Mouse (Mus musculus) forebrain, embryonic 16.5 days (tissue): ENCODE measurements at regions not wholly inside any gene's neighbourhood (a gene's known extent, or its start where the extent isn't known, plus 50 kb on each side); places are given as distances from the start of the nearest gene placed in this dataset.

Source experiments
- ATAC-seq: fragments of 200-750 bp; cut with Nextera tagmentation; 2 replicates; pipeline ENCODE4 v1.8.0; 2017; ENCODE audit warnings: mild to moderate bottlenecking, moderate library complexity
- H3K27ac ChIP-seq: fragments of 300-500 bp; sonication (generic); 2 replicates; pipeline ENCODE4 v1.5.1; 2014; ENCODE audit warnings: low read length, control low read depth
- H3K27me3 ChIP-seq: fragments of 300-500 bp; sonication (generic); replicated peaks from 2 replicates; pipeline ENCODE4 v1.6.1; 2014; ENCODE audit warnings: low read length; ENCODE audit not compliant: control insufficient read depth, insufficient read depth
- H3K36me3 ChIP-seq: fragments of 300-500 bp; sonication (generic); 2 replicates; pipeline ENCODE4 v1.6.1; 2014; ENCODE audit not compliant: control insufficient read depth, insufficient read depth
- H3K4me1 ChIP-seq: fragments of 300-500 bp; sonication (generic); replicated peaks from 2 replicates; pipeline ENCODE4 v1.6.1; 2014; ENCODE audit warnings: low read length; ENCODE audit not compliant: control insufficient read depth, insufficient read depth
- H3K4me2 ChIP-seq: fragments of 300-500 bp; sonication (generic); 2 replicates; pipeline ENCODE4 v1.6.1; 2014; ENCODE audit warnings: mild to moderate bottlenecking, low read length, control low read depth
- H3K4me3 ChIP-seq: fragments of 300-500 bp; sonication (generic); replicated peaks from 2 replicates; pipeline ENCODE4 v1.5.1; 2014; ENCODE audit warnings: mild to moderate bottlenecking, low read length, control low read depth
- H3K9ac ChIP-seq: fragments of 300-500 bp; sonication (generic); replicated peaks from 2 replicates; pipeline ENCODE4 v1.6.1; 2014; ENCODE audit warnings: low read depth, low read length, control low read depth
- H3K9me3 ChIP-seq: fragments of 300-500 bp; sonication (generic); 2 replicates; pipeline ENCODE4 v1.6.1; 2016; ENCODE audit warnings: low read length; ENCODE audit not compliant: control insufficient read depth
- WGBS: fragments of 180-500 bp; shearing (Covaris S2); extraction: QIAGEN DNeasy Blood & Tissue Kit; methylation state at CpG from one replicate; pipeline ENCODE4 v1.1.7; 2014; 5-methylcytosine and 5-hydroxymethylcytosine counted together

DNA sequence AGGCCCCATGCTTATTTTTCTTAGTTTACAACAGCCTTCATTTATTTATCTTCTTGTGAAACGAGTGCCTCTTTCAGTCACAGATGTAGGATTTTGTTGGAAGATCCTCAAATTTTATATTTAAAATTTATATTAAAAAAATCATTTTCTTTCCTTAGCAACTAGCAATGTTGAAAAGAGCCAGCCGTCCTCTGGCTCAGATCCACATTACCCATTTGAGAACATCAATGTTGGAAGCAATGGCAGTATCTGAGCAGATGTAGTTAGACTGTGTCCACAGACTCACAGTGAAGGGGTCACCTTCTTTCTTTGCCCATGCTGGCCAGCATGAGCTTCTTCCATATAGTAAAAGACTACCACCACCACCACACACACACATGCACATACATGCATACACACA lies 2681.4 kb upstream of the Gm7489 start:
- H3K4me1 ChIP-seq = no peaks in the 10 kb centered on the region
- H3K9me3 ChIP-seq = no peaks in the 10 kb centered on the region
- H3K9ac ChIP-seq = no peak overlapping the region
- no peaks in the 10 kb centered on the region for H3K27me3 ChIP-seq
- no peaks in the 10 kb centered on the region for H3K36me3 ChIP-seq
- H3K4me3 ChIP-seq = no peak overlapping the region
- no peak overlapping the region for H3K27ac ChIP-seq
- WGBS = 79% methylated on average over 2 of the region's 2 CpGs
- no peak for ATAC-seq
- H3K4me2 ChIP-seq = no peak overlapping the region

GRCm38 (mm10) chr15:51206050-51206449 lies 2678.7 kb upstream of the Gm7489 start:
- H3K4me1 ChIP-seq = no peaks in the 10 kb centered on the region
- no peak for ATAC-seq
- WGBS = 46% methylated on average over 3 of the region's 3 CpGs

GRCm38 (mm10) chr15:51206773-51207172 lies 2677.9 kb upstream of the Gm7489 start:
- no peak overlapping the region for H3K4me3 ChIP-seq
- 76% methylated on average over 2 of the region's 2 CpGs for WGBS
- no peaks in the 10 kb centered on the region for H3K36me3 ChIP-seq
- H3K4me2 ChIP-seq = no peak overlapping the region
- no peaks in the 10 kb centered on the region for H3K27me3 ChIP-seq
- H3K9ac ChIP-seq = no peak overlapping the region
- H3K9me3 ChIP-seq = no peaks in the 10 kb centered on the region
- H3K4me1 ChIP-seq = no peaks in the 10 kb centered on the region
- H3K27ac ChIP-seq = no peak overlapping the region
- ATAC-seq = no peak

More at GRCm38 (mm10) chr15:51206050-51206449, 2678.7 kb upstream of the Gm7489 start:
- H3K27me3 ChIP-seq = no peaks in the 10 kb centered on the region
- no peaks in the 10 kb centered on the region for H3K9me3 ChIP-seq
- no peak overlapping the region for H3K9ac ChIP-seq
- H3K4me3 ChIP-seq = no peak overlapping the region
- H3K27ac ChIP-seq = no peak overlapping the region
- no peak overlapping the region for H3K4me2 ChIP-seq
- no peaks in the 10 kb centered on the region for H3K36me3 ChIP-seq

DNA sequence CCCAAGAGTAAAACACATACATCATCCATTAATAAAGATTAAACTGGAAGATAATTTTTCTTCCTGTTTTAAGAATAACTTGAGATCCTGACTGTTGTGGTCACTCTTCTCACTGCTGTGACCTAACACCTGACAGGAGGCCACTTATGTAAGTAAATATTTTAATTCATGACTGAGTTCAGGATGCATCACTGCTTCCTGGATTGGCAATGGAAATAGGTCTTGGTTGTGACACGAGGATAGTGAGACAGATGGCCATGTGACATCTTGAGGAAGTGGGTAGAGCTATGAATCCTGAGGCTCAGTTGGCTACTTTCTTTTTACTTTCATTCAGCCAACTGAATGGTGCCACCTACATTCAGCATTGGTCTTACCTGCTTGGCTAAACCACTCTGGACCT lies 2649.8 kb upstream of the Gm7489 start:
- H3K27ac ChIP-seq = no peak overlapping the region
- H3K27me3 ChIP-seq = no peaks in the 10 kb centered on the region
- no peak overlapping the region for H3K9ac ChIP-seq
- H3K9me3 ChIP-seq = no peaks in the 10 kb centered on the region
- H3K4me1 ChIP-seq = no peaks in the 10 kb centered on the region
- H3K36me3 ChIP-seq = no peaks in the 10 kb centered on the region
- no peak for ATAC-seq
- WGBS = 86% methylated on average over 1 of the region's 1 CpGs
- H3K4me3 ChIP-seq = no peak overlapping the region
- H3K4me2 ChIP-seq = no peak overlapping the region

- no peaks in the 10 kb centered on the region for H3K4me1 ChIP-seq
- WGBS = 86% methylated on average over 2 of the region's 2 CpGs
These were observed 2640.1 kb upstream of the Gm7489 start for GRCm38 (mm10) chr15:51244596-51244995.

DNA sequence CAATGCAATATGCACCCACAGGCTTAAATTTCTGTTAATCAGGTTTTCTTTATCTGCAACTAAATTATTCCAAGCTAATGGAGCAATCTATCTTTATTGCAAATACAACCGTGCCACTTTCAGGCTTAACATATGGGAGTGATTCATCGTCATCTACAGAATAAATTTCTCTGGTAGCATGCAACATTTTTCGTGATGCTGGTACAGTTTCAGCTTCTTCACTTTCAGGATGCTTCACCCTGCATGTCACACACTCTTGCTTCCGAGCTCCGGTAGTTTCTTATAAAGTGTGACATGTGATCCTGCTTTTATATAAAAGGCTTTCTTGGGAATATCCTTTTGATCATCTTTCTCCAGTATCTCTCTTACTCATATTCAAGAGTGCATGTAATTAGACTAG lies 2637.4 kb upstream of the Gm7489 start:
- no peak overlapping the region for H3K27ac ChIP-seq
- no peak overlapping the region for H3K9ac ChIP-seq
- H3K27me3 ChIP-seq = no peaks in the 10 kb centered on the region
- ATAC-seq = no peak
- 70% methylated on average over 5 of the region's 5 CpGs for WGBS
- no peaks in the 10 kb centered on the region for H3K4me1 ChIP-seq
- no peak overlapping the region for H3K4me2 ChIP-seq
- H3K9me3 ChIP-seq = no peaks in the 10 kb centered on the region
- no peaks in the 10 kb centered on the region for H3K36me3 ChIP-seq
- H3K4me3 ChIP-seq = no peak overlapping the region

More at GRCm38 (mm10) chr15:51244596-51244995, 2640.1 kb upstream of the Gm7489 start:
- H3K36me3 ChIP-seq = no peaks in the 10 kb centered on the region
- no peak overlapping the region for H3K9ac ChIP-seq
- H3K27ac ChIP-seq = no peak overlapping the region
- H3K4me2 ChIP-seq = no peak overlapping the region
- H3K9me3 ChIP-seq = no peaks in the 10 kb centered on the region
- H3K27me3 ChIP-seq = no peaks in the 10 kb centered on the region
- no peak overlapping the region for H3K4me3 ChIP-seq
- ATAC-seq = no peak

DNA sequence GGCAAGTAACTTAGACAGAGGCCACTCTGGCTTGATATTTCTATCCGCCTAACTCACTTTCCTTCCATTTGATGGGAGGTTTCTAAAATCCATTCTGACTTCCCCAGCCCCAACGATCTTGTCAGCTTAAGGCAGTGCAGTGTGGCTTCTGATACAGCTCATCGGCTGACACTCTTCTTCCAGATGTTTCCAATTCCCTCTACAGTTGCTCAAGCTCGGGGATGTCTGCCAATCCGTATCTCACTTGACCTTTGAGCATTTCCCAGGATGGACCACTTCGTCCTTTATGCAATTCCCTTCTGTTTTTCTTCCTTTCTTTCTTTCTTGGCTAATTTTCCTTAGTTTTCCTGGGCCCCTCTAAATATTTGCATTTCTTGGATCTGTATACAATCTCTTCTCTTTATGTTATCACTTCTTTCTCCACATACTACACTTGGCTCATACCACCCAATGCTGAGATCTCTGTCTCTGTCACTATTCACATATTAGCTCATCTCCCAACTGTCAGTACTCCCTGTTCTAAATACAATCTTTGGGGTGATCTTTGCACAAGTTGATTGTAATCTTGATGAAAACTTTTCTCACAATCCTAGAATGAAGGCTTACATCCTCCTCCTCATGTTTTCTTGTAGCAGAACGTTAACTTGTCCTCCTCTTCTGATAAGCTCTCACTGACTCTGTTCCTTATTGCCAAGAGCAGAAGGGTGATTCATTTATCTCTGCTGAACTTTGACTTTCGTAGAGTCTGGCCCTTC lies 2636.5 kb upstream of the Gm7489 start:
- no peaks in the 10 kb centered on the region for H3K4me1 ChIP-seq
- no peaks in the 10 kb centered on the region for H3K36me3 ChIP-seq
- 92% methylated on average over 8 of the region's 8 CpGs for WGBS
- no peak overlapping the region for H3K27ac ChIP-seq
- H3K9ac ChIP-seq = no peak overlapping the region
- no peak overlapping the region for H3K4me2 ChIP-seq
- no peaks in the 10 kb centered on the region for H3K9me3 ChIP-seq
- no peak for ATAC-seq
- no peaks in the 10 kb centered on the region for H3K27me3 ChIP-seq
- no peak overlapping the region for H3K4me3 ChIP-seq

- WGBS = 93% methylated on average over 5 of the region's 5 CpGs
- Histone ChIP-seq H3K4me1 (no peaks in the 10 kb centered on the region), H3K4me3 (no peak overlapping the region), H3K9ac (no peak overlapping the region), H3K4me2 (no peak overlapping the region), H3K27ac (no peak overlapping the region), H3K9me3 (no peaks in the 10 kb centered on the region), H3K27me3 (no peaks in the 10 kb centered on the region), H3K36me3 (no peaks in the 10 kb centered on the region)
- no peak for ATAC-seq
These were observed 2636.0 kb upstream of the Gm7489 start for GRCm38 (mm10) chr15:51248789-51249040.

DNA sequence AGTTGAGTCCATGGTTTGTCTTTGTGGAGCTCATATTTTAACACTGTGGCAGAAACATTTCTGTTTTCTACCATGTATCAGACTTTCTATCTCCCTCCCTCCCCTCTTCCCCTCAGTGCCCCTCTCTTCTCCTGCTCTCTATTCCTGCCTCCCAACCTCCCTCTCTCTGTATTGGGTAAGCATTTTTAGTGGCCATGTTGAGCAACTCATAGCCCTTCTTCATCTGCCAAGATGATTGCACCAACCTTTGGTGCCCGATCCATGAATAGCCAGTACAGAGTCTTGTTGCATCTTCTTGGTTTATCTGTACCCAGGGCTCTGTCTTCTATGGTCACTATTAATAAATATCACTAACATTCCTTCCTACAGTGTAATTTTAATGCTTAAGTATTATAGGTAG lies 2630.6 kb upstream of the Gm7489 start:
- Histone ChIP-seq H3K27ac (no peak overlapping the region), H3K36me3 (no peaks in the 10 kb centered on the region), H3K4me1 (no peaks in the 10 kb centered on the region), H3K27me3 (no peaks in the 10 kb centered on the region), H3K4me3 (no peak overlapping the region), H3K4me2 (no peak overlapping the region), H3K9me3 (no peaks in the 10 kb centered on the region), H3K9ac (no peak overlapping the region)
- WGBS = 100% methylated on average over 1 of the region's 1 CpGs
- no peak for ATAC-seq

DNA sequence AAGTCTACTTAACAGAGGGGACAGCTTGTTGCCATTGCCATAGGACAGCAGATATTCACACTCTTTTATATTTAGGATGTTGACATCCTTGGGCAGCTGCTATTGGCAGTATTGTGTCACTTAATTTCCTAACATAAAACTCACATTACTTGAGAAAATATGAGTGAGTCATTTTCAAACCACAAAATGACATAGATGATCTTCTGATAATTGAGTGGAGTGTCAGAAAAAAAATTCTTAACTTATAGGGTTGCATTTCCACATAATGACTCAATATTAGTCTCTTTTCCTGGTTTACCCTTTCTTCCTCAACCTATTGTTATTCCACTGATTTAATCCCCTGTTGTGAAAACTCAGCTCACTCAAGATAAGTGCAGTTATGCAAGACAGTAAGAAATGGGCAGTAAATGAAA lies 2629.5 kb upstream of the Gm7489 start:
- Histone ChIP-seq H3K27me3 (no peaks in the 10 kb centered on the region), H3K4me1 (no peaks in the 10 kb centered on the region), H3K4me3 (no peak overlapping the region), H3K27ac (no peak overlapping the region), H3K9me3 (no peaks in the 10 kb centered on the region), H3K9ac (no peak overlapping the region), H3K36me3 (no peaks in the 10 kb centered on the region), H3K4me2 (no peak overlapping the region)
- no peak for ATAC-seq
